Mouse (Mus musculus): ENCODE measurements around the gene Gm29564. TPM values are rescaled to one million over a fixed set of nuclear protein-coding genes. Genes with fewer than 3 reads are reported as not detected.
"Not testable (repeated sequence)": the region's sequence is repeated elsewhere in the genome, so short reads cannot be mapped to it uniquely, and the experiment has no call there.

Gene Gm29564
- not detected for total RNA-seq (2022)

GRCm38 (mm10) chrY:78212693-78213092 lies at the start of gene Gm29564:
Gene Gm29564 (plus strand): TSS chrY:78212993.
- DNase-seq (ENCODE audit: low spot score in 2 of 2): not testable (repeated sequence)

Other genes with a start within 250 kb of the Gm29564 start
- gene Gm20867, start 249.8 kb upstream of the Gm29564 start, total RNA-seq (2022): not detected